Mouse (Mus musculus) embryo, embryonic 11 days (tissue): Measurements from ENCODE around the gene Rem1.

Experiments used
- DNase-seq: peaks from one replicate; pipeline ENCODE4 v3.0.0-alpha.2; 2015

The Rem1 gene

DNA sequence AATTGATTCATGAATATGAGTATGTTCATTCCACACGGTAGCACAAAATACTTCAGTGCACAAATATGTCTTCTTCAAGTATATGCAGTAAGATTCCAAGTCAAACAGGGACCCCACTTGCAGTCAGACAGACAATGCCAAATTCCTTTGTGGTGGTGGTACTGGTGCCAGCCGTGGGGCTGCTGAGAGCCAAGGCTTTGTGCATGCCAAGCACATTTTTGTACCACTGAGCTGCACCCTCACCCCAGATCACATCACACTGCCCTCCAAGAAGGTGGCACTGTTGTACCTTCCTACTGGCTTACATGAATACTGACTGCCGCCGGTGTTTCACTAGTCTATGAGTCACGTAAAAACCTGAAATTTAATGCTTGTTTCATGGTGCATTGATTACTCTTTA lies 52.2 kb downstream of the Rem1 start:
- DNase-seq: no peak

DNA sequence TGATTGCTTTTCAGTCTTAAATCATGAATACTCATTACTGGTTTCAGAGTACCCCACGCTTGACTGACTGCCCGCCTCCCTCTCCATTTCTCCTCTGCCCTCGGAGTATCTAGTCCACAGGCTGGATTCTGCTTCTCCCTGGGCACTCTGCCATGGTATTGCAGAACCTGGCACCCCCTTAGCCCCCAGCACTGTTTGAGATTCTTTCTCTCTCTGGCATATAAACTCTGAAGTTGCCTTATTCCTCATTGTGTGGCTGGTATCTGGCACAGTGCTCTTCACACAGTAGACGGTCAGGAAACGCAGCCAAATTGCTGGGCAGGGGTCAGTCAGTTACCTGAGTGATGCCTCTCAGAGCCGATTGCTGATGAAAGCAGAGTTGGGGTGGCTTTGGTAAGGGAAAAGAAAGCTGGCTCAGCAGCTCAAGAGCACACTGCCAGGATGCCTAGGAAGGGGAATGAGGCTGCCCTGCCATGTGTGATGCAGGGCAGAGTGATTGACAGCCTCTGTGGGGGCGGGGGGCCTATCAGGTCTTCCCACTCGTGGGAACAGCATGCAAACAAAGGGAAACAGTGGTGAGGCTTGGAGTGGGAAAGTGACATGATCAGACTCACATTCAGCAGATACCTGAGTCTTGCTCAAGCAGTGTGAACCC lies 53.1 kb downstream of the Rem1 start:
- DNase-seq: no peak

DNA sequence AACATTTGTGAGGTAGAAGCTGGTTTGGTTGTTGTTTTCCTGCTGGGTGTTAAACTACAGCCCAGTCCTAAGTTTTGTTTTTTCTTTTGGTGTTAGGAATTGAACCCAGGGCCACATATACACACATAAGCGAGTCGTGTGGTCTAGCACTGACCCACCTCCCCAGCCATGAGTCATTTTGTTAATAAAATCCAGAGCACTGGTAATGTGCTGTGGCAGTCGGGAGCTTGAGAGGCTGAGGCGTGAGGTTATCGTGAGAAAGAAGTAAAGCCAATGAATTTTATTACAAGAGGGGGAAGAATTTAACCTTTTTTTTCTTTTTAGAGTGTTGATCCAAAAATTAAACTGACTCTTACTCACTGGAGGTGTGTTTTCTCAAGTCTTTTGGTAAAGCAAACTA lies 56.3 kb downstream of the Rem1 start:
- DNase-seq: no peak
